Mouse (Mus musculus): ENCODE results near the gene Hp1bp3.
A peak's percentile ranks its signal among the peaks of the same experiment; 100 is the strongest.

Gene Hp1bp3

DNA sequence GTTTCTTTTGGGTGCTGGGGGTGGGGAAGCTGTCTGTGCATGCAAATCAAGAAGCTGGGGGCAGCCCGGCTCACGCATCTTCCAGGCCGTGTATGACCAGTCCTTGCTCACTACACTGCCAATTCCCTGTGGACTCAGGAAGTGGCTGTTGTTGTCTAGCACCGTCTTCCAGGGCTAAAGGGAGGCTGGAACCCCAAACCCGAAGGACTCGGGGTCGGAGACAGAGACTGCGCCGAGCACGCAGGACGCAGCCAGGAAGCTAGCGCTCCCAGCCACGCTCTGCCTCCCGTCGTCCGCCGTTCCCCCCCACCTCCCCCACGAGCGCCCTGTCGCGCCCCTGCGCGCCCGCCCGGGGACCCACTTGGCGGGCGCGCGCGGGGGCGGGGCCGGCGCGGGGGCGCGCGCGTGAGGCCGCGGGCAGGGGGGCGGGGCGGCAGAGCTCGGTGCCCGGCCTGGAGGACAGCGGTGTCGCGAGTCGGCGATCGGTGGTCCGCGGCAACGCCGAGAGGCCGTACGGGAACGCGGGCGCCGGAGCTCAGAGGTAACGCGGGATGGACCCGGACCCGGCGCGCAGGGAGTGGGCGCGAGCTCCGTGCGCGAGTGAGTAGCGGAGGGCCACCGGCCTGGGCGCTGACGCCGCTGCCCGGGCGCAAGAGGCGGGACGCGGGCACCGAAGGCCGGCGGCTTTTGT lies at the start of gene Hp1bp3:
Gene Hp1bp3, plus strand, starts transcription at position 97 of the 691 bp plus-strand sequence.
- peak; percentile 79 for DNase-seq

DNA sequence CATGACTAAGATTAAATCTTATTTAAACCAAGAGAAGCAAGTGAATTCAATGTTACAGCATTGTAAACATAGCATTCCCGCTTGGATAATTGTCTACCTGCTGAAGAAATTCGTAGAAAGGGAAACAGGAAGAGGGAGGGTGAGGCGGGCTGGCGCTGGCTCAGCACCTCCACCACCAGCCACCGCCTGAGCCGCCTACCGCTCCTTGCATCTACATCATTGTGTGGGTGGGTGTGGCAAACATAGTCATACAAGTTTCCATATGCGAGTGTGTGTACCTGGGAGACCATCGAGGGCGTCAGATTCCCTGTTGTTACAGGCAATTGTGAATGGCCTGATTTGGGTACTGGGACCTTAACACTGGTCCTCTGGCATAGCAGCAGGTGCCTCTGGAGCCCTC lies 49.6 kb upstream of the Hp1bp3 start:
- peak; percentile 18 for DNase-seq

DNA sequence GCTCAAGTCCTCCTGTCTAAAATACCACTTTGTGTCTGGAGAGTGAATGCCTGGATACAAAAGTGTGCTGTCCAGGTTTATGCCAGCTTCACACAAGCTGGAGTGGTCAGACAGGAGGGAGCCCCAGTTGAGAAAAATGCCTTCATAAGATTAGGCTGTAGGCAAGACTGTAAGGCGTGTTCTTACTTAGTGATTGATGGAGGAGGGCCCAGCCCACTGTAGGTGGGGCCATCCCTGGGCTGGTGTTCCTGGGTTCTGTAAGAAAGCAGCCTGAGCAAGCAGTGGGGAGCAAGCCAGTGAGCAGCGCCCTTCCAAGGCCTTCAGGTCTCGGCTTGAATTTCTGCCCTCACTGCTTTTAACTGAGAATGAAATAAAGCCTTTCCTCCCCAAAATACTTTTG lies 47.9 kb upstream of the Hp1bp3 start:
- no peak for DNase-seq

DNA sequence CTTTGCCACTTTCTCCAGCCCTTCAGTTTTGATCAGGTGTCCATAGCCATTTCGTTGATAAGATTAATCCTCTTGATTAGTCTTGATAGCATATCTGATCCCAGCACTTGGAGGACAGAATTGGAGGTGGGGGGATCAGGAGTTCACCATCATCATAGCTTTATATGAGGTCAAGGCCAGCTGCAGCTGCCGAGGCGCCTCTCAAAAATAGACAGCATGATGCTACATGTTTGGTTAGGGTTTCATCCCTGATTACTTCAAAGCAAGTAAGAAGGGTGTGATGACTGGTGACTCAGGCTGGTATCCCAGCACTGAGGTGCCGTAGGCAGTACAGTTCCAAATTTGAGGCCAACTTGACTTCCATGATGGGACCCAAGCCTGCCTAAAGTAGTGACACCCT lies 46.7 kb upstream of the Hp1bp3 start:
- no peak for DNase-seq

DNA sequence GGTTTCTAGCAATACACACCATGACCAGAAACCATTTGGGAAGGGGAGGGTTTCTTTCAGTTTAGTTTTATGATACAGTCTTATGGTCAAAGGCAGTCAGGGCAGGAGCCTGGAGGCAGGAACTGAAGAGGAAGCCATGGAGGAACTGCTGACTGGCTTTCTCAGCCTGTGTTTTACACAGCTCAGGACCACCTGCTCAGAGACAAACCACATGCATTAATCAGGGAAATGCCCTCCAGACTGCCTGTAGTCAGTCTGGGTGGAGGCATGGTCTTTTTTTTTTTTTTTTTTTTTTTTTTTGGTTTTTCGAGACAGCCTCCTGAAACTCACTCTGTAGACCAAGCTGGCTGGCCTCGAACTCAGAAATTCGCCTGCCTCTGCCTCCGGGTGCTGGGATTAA lies 43.4 kb upstream of the Hp1bp3 start:
- DNase-seq, result no peak

GRCm38 (mm10) chr4:138179391-138179790 lies 36.7 kb upstream of the Hp1bp3 start:
- DNase-seq, result no peak

- DNase-seq, result no peak
Measured at GRCm38 (mm10) chr4:138180719-138181118, 35.4 kb upstream of the Hp1bp3 start.

DNA sequence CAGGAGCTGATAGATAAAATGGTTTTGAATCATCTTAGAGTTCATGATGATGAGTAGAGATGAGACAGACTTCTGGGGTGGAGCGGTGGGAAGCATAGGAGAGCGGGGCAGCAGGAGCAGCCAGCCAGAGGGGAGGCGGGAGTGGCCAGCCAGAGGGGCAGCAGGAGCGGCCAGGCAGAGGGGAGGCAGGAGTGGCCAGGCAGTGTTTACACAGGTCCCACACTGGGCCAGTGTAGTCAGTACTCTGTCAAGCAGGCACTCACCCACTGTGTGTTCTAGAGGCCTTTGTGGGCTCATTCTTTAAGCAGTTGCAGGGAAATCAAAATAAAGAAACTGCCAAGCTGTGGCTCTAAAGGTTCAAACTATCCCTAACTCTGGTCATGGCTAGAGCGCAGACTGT lies 32.0 kb upstream of the Hp1bp3 start:
- no peak for DNase-seq

DNA sequence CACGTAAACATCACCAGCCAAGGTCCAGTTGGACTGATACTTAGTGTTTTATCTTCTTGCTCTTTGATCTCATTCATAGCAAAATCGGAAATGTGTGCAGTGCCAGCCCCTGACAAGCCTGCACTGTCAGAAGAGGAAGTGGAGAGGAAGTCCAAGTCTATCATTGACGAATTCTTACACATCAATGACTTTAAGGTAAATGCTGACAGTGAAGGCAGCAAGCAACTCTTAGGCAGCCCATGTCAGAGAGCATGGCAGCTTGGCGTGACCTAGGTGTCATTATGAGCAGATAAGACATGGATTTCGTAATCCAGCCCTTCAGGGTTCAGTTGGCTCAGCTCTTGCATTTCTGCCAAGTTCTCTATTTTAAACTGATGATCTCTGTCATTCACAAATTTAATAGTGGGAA lies 31.5 kb upstream of the Hp1bp3 start:
- no peak for DNase-seq

DNA sequence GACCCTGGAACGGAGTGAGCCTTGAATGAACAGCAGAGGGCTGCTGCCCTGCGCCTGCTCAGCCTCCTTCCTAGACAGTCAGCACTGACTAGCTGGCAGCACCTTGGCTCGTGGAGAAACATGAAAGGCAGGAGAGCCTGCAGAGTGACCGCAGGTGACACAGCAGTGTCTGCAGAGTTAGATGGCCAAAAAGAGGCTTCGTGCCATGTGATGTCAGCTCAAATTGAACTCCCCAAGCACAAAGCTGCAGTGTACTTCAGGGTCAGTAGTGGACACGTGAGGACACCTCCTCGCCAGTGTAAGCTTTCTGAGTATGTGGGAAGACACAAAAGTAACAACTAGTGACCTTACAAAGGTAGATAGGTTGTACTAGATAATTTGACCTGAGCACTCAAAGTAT lies 30.1 kb upstream of the Hp1bp3 start:
- no peak for DNase-seq

DNA sequence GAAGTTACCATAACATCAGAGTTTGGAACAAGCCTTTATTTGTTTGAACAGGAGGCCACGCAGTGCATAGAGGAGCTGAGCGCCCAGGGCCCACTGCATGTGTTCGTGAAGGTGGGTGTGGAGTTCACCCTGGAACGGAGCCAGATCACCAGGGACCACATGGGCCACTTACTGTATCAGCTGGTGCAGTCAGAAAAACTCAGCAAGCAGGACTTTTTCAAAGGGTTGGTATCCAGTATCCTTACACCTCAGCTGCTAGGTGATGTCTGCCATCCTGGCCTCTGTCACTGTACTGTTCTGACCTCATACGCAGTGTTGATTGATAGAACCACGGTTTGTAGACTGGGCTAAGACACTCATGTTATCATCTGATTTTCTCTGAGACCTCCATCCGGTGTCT lies 28.1 kb upstream of the Hp1bp3 start:
- no peak for DNase-seq

GRCm38 (mm10) chr4:138192561-138192960 lies 23.5 kb upstream of the Hp1bp3 start:
- DNase-seq, result no peak

GRCm38 (mm10) chr4:138200769-138201168 lies 15.3 kb upstream of the Hp1bp3 start:
- no peak for DNase-seq

DNA sequence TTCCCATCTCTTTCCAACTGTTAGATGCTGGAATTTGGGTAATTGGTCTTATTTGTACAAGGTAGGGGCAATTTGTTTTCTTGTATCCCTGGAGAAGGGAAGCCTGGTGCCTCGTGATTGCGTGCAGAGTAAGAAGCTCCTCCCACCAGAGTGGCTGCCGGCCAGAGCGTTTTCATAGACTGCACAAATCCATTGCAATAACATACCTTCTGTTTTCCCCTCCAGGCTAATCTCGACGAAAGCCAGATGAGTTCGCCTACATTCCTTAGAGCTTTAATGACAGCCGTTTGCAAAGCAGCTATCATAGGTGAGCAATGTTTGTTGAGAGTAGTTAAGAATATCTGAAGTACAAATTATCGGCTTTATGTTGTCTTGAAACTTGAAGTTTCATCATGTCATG lies 14.4 kb upstream of the Hp1bp3 start:
- no peak for DNase-seq

DNA sequence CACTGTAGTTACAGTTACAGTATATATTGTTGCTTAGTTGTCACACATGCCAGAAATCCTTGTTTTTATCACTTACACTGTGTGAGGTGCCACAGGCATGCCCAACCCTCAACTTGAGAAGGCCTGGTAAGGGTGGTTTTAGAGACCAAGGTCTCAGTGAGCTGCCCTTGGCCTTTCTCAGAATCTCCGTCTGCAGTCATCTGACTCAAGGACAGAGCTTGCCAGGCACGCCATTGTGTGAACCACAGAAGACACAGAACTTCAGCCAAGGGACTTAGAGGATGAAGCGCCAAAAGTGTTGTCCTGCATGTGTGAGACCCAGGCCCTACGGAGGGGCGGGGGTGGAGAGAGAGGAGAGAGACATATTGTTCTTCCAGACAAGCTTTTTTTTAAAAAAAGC lies 6.0 kb upstream of the Hp1bp3 start:
- DNase-seq, result no peak

DNA sequence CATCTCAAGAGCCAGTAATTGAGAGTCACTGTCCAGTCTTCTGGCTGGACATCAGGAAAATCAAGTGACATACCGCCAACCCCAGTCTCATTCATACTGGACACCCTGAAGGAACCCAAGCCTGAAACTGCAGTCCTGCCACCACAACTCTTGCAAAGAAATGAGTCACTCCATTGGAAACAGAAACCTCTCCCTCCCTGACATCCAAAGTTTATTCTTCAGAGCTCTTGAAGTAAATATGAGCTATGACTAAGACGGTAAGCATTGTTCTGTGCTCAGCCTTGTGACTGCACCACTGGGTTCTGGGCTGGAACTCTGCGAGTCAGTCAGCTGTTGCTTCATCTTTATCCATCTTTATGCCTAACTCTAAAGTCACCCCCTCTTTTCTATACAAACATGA lies 2.2 kb upstream of the Hp1bp3 start:
- no peak for DNase-seq

DNA sequence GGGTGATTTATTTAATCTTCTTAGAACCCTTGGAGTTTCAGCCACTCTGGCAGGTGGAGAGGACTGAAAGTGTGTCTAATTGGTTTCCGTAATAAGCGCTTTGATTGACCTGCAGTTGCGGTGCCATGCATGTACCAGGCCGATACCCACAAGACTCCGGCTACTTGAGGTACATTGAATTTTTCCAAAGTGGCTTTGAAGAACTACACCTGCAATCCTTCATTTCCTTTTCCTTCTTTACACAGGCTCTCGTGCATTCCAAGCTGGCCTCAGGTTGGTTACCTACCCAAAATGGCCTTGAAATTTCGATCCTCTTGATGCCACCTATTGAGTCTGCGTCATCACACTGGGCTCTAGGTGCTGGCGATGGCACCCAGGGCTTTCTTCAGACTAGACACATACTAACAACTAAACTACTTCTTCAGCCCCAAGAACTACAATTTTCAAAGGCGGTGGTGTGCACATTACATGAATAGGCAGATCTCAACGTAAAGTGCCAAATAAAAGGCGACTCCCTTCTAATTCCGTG lies 361 bp upstream of the Hp1bp3 start:
- no peak for DNase-seq

GRCm38 (mm10) chr4:138216891-138217392 lies 846 bp downstream of the Hp1bp3 start:
- peak; percentile 99 for DNase-seq

GRCm38 (mm10) chr4:138217441-138217840 lies 1.3 kb downstream of the Hp1bp3 start:
- DNase-seq, result no peak

GRCm38 (mm10) chr4:138217951-138218685 lies 2.0 kb downstream of the Hp1bp3 start:
- DNase-seq, result no peak

GRCm38 (mm10) chr4:138219331-138219730 lies 3.2 kb downstream of the Hp1bp3 start:
- DNase-seq, result no peak

DNA sequence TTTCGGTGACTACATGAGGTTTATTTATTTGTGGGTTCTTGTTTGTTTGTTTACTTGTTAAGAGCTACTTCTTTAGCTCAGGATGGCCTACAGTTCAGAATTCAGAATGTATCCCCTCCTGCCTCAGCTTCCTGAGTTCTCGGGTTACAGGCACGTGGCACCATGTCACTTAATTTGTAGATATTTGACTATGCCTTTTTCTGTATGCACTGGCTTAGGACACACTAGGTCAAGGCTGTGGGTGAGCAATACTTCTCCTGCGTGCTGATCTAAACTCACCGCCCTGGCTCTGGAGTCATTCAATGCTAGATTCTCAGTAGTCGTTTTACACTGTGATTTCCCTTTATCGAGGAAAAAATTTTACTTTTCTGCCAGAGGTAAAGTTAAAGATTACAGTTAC lies 4.7 kb downstream of the Hp1bp3 start:
- DNase-seq, result no peak

GRCm38 (mm10) chr4:138221406-138221805 lies 5.3 kb downstream of the Hp1bp3 start:
- DNase-seq, result no peak

GRCm38 (mm10) chr4:138222396-138222795 lies 6.3 kb downstream of the Hp1bp3 start:
- no peak for DNase-seq

All from layer of hippocampus, adult 9-11 months (tissue).